Comparison of ENCODE assay signal across 8 mouse cellular contexts in genomic region chr17:78199231-78199625, GRCm38 (mm10). TPM values are rescaled to one million over a fixed set of nuclear protein-coding genes. Genes with fewer than 3 reads are reported as not detected.
DNase-seq lines count a peak whose midpoint lies in the region; ATAC-seq and TF ChIP-seq lines count a peak whose summit lies in the region.

No protein-coding gene starts in this region.

- H3K4me2 ChIP-seq in kidney, embryonic 15.5 days, result peak overlapping the region; percentile 92
- H3K4me2 ChIP-seq in embryonic facial prominence, embryonic 11.5 days (ENCODE audit: low read depth, low read length), result peak overlapping the region; percentile 100
- H3K4me2 ChIP-seq in hindbrain, embryonic 16.5 days (ENCODE audit: low read length), result peak overlapping the region; percentile 89
- H3K4me2 ChIP-seq in midbrain, postnatal 0 days (ENCODE audit: low read depth, low read length, poor library complexity, severe bottlenecking), result peak overlapping the region; percentile 94

- peak overlapping the region; percentile 67 for H3K9ac ChIP-seq in kidney, embryonic 15.5 days
- peak overlapping the region; percentile 85; the same call in 1 of the 2 replicates for H3K9ac ChIP-seq in embryonic facial prominence, embryonic 11.5 days (replicated peaks; ENCODE audit: low read length)
- peak overlapping the region; percentile 89 for H3K9ac ChIP-seq in hindbrain, embryonic 16.5 days (ENCODE audit: low read depth, low read length)
- H3K9ac ChIP-seq in midbrain, postnatal 0 days (replicated peaks; ENCODE audit: low read length, poor library complexity, severe bottlenecking), result peak overlapping the region; percentile 72

- H3K27ac ChIP-seq in kidney, embryonic 15.5 days, result peak overlapping the region; percentile 80; the same call in 1 of the 2 replicates
- H3K27ac ChIP-seq in embryonic facial prominence, embryonic 11.5 days (replicated peaks; ENCODE audit: low read depth, low read length), result no peak overlapping the region
- H3K27ac ChIP-seq in hindbrain, embryonic 16.5 days (ENCODE audit: low read depth, low read length), result peak overlapping the region; percentile 95
- H3K27ac ChIP-seq in midbrain, postnatal 0 days (ENCODE audit: low read depth, low read length), result peak overlapping the region; percentile 82; the same call in 1 of the 2 replicates

- WGBS in kidney, embryonic 15.5 days, result 4% methylated on average over 7 of the region's 7 CpGs
- 4% methylated on average over 7 of the region's 7 CpGs for WGBS in embryonic facial prominence, embryonic 11.5 days
- 4% methylated on average over 7 of the region's 7 CpGs for WGBS in hindbrain, embryonic 16.5 days
- 5% methylated on average over 7 of the region's 7 CpGs for WGBS in midbrain, postnatal 0 days

- no peaks in the 10 kb centered on the region for H3K9me3 ChIP-seq in kidney, embryonic 15.5 days (replicated peaks)
- H3K9me3 ChIP-seq in embryonic facial prominence, embryonic 11.5 days (replicated peaks; ENCODE audit: control insufficient read depth, low read length), result no peaks in the 10 kb centered on the region
- no peaks in the 10 kb centered on the region for H3K9me3 ChIP-seq in hindbrain, embryonic 16.5 days (ENCODE audit: control insufficient read depth, low read length)
- no peaks in the 10 kb centered on the region for H3K9me3 ChIP-seq in midbrain, postnatal 0 days (ENCODE audit: low read length)

- H3K4me3 ChIP-seq in kidney, embryonic 15.5 days (replicated peaks), result peak overlapping the region; percentile 92
- H3K4me3 ChIP-seq in embryonic facial prominence, embryonic 11.5 days (ENCODE audit: low read depth, low read length), result peak overlapping the region; percentile 82
- H3K4me3 ChIP-seq in hindbrain, embryonic 16.5 days (ENCODE audit: low read length), result peak overlapping the region; percentile 95
- peak overlapping the region; percentile 88 for H3K4me3 ChIP-seq in midbrain, postnatal 0 days (ENCODE audit: low read depth, low read length)

- intact Hi-C loops in gastrocnemius, postnatal 36 days (cut with DNase I), result loop anchor here (5.0 kb wide), 4 partner anchors 98 to 403 kb away; no protein-coding TSS in a partner anchor

- DNase-seq in kidney, postnatal 10 days, result no peak
- peak; percentile 42 for DNase-seq in embryonic facial prominence, embryonic 11.5 days (ENCODE audit: low spot score)
- DNase-seq in midbrain, postnatal 0 days (ENCODE audit: low spot score), result peak; percentile 25
- no peak for DNase-seq in gastrocnemius, postnatal 36 days
- DNase-seq in ovary, postnatal 14 days (ENCODE audit: low spot score), result no peak

- ATAC-seq in kidney, embryonic 15.5 days (replicated peaks; ENCODE audit: low FRiP score), result no peak; the same call in 1 of the 2 replicates
- no peak for ATAC-seq in embryonic facial prominence, embryonic 11.5 days (replicated peaks; ENCODE audit: insufficient number of reproducible peaks, low FRiP score, low TSS enrichment, low read depth)
- 0 out of 2 replicates have a peak, but pooled peaks have one; percentile 19 for ATAC-seq in hindbrain, embryonic 16.5 days
- ATAC-seq in midbrain, postnatal 0 days (ENCODE audit: low FRiP score), result no peak
- ATAC-seq in granulocyte monocyte progenitor cell, adult 5-6 weeks (replicated peaks; ENCODE audit: poor library complexity, severe bottlenecking), result no peak

- H3K36me3 ChIP-seq in kidney, embryonic 15.5 days, result no peaks in the 10 kb centered on the region
- no peaks in the 10 kb centered on the region for H3K36me3 ChIP-seq in embryonic facial prominence, embryonic 11.5 days (replicated peaks; ENCODE audit: control insufficient read depth, insufficient read depth, low read depth, low read length)
- H3K36me3 ChIP-seq in hindbrain, embryonic 16.5 days (ENCODE audit: control insufficient read depth, insufficient read depth, low read length), result no peaks in the 10 kb centered on the region
- H3K36me3 ChIP-seq in midbrain, postnatal 0 days (ENCODE audit: insufficient read depth, low read length), result no peaks in the 10 kb centered on the region

- H3K4me1 ChIP-seq in kidney, embryonic 15.5 days, result peaks cover 34% of the 10 kb centered on the region
- H3K4me1 ChIP-seq in embryonic facial prominence, embryonic 11.5 days (ENCODE audit: control insufficient read depth, insufficient read depth, low read length), result no peaks in the 10 kb centered on the region
- H3K4me1 ChIP-seq in hindbrain, embryonic 16.5 days (ENCODE audit: control insufficient read depth, insufficient read depth, low read depth, low read length), result peaks cover 9% of the 10 kb centered on the region
- peaks cover 3% of the 10 kb centered on the region; the same call in 1 of the 2 replicates for H3K4me1 ChIP-seq in midbrain, postnatal 0 days (ENCODE audit: insufficient read depth, low read length)

- H3K27me3 ChIP-seq in kidney, embryonic 15.5 days, result peaks cover 6% of the 10 kb centered on the region; the same call in 1 of the 2 replicates
- no peaks in the 10 kb centered on the region for H3K27me3 ChIP-seq in embryonic facial prominence, embryonic 11.5 days (ENCODE audit: control insufficient read depth, insufficient read depth, low read length)
- H3K27me3 ChIP-seq in hindbrain, embryonic 16.5 days (replicated peaks; ENCODE audit: control insufficient read depth, insufficient read depth, low read length), result no peaks in the 10 kb centered on the region
- no peaks in the 10 kb centered on the region for H3K27me3 ChIP-seq in midbrain, postnatal 0 days (ENCODE audit: insufficient read depth, low read length)

- TF ChIP-seq CTCF in midbrain, postnatal 0 days (IDR thresholded peaks at IDR 0.05), result no peak

RNA-seq across cellular contexts. Expression of gene Crim1, which starts 0.8 kb away (rescaled TPM):
- polyA plus RNA-seq in kidney, embryonic 15.5 days (2015; fragmentation: Nextera tagmentation; extraction: Ambion mirVana), result 6.2 and 6.5 TPM in 2 replicates
- 3.3 TPM in 2 replicates for polyA plus RNA-seq in embryonic facial prominence, embryonic 11.5 days (2014; fragmentation: Nextera tagmentation; extraction: Ambion mirVana)
- 12.6 and 13.4 TPM in 2 replicates for polyA plus RNA-seq in hindbrain, embryonic 16.5 days (2015; fragmentation: Nextera tagmentation; extraction: Ambion mirVana)
- 108 and 119 TPM in 2 replicates for total RNA-seq in midbrain, postnatal 0 days (2014; rRNA removed)
- 13.1 and 16.5 TPM in 2 replicates for polyA plus RNA-seq in midbrain, postnatal 0 days (2015; fragmentation: Nextera tagmentation; extraction: Ambion mirVana)
- 10 to 100 TPM; 25.0 to 25.6 TPM for total RNA-seq in gastrocnemius, postnatal 36 days (2021)
- 1.7 and 2.2 TPM in 2 replicates for total RNA-seq in granulocyte monocyte progenitor cell, adult 5-6 weeks (2014; fragmentation: Nextera tagmentation)
- total RNA-seq in granulocyte monocyte progenitor cell, adult 5-6 weeks (2017), result 0.67 and 1.4 TPM in 2 replicates

Comparison
In these comparisons a context has a peak if more than half of its experiments do, and no peak if none do; other contexts are left out.
1. DNase-seq: peak in embryonic facial prominence, embryonic 11.5 days (single experiment) and midbrain, postnatal 0 days (single experiment); none in kidney, postnatal 10 days (single experiment), gastrocnemius, postnatal 36 days (0 of 2) and ovary, postnatal 14 days (single experiment).
2. Peak in every context shown above with its lines, with median percentiles within 50 percentile points of each other: H3K4me2 ChIP-seq, H3K4me3 ChIP-seq and H3K9ac ChIP-seq.